Mouse (Mus musculus): ENCODE data around the gene Tfg. TPM values are rescaled to one million over a fixed set of nuclear protein-coding genes. Genes with fewer than 3 reads are reported as not detected.

The Tfg gene
- 303 and 448 TPM in 2 replicates for polyA plus RNA-seq (2012; rRNA removed; ENCODE audit: low replicate concordance)

GRCm38 (mm10) chr16:56717224-56718200, at the start of gene Tfg:
TSS of gene Tfg (minus strand) at chr16:56717450.

Other genes starting within 250 kb of the Tfg start
- gene Abi3bp, start 239.6 kb downstream of the Tfg start, polyA plus RNA-seq (2012; rRNA removed; ENCODE audit: low replicate concordance): 0.47 and 1.5 TPM in 2 replicates
- gene Adgrg7, start 78.4 kb upstream of the Tfg start, polyA plus RNA-seq (2012; rRNA removed; ENCODE audit: low replicate concordance): 3.2 and 3.6 TPM in 2 replicates
- 0.63 TPM in 1 of 2 replicates, not detected in the other for gene Tmem45a, start 168.7 kb upstream of the Tfg start, polyA plus RNA-seq (2012; rRNA removed; ENCODE audit: low replicate concordance)
- gene Lnp1, start 210.6 kb upstream of the Tfg start, polyA plus RNA-seq (2012; rRNA removed; ENCODE audit: low replicate concordance): not detected in 2 replicates

All from duodenum, adult 2 months (tissue).